Mouse (Mus musculus) left cerebral cortex, adult 2 months (tissue): ENCODE data around the gene Kat2b. TPM values are rescaled to one million over a fixed set of nuclear protein-coding genes. Genes with fewer than 3 reads are reported as not detected.
"Not testable (repeated sequence)": the region's sequence is repeated elsewhere in the genome, so short reads cannot be mapped to it uniquely, and the experiment has no call there.

ENCODE experiments used
- DNase-seq, 2 experiments: peaks; one replicate each; pipeline ENCODE4 v3.0.0; 2021 to 2022; ENCODE audit warnings: low spot score in 2 of 2, mixed read lengths in 1 of 2; ENCODE audit errors: extremely low spot score in 1 of 2
- H3K27ac ChIP-seq: fragments of 200-600 bp; 2 replicates; pipeline ENCODE4 v1.8.1; 2022
- H3K4me3 ChIP-seq: fragments of 200-600 bp; 2 replicates; pipeline ENCODE4 v1.8.1; 2022
- CTCF ChIP-seq: fragments of 200-600 bp; IDR thresholded peaks from 2 replicates; pipeline ENCODE4 v1.8.1; 2022; ENCODE audit warnings: antibody characterized with exemption, mild to moderate bottlenecking, moderate library complexity
- intact Hi-C: fragments of 180-260 bp; cut with DNase I; formaldehyde crosslinking; loops from one replicate; pipeline ENCODE4 v1.15.1; 2025
- total RNA-seq, 2 experiments: library from RNA; stranded (reverse); gene quantifications; 2 replicates each; pipeline ENCODE4 v1.2.3; 2021

The Kat2b gene
- total RNA-seq, 2 experiments from 2014 or later = 17.1 to 18.4 TPM

DNA sequence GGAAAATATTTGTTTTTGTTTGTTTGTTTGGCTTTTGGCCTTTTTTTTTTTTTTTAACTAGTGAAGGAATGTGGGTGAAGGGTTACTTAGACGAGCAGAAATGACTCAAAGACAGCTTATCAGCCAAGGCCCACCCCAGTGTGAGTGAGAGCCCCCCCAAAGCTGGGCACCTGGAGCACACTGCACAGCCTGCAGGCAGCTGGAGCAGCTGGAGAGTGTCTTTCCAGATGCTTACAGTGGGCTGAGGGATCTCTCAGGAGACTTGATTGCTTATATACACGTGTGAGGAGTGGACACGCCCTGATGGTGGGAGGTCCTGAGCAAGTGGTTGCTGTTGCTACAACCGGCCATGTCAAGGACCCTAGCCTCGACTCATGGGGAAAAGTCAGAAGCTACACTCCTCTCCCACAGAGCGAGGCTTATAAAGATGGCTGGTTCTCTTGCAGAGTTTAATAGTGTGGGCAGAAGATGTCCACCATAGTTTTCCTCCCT, 89.8 kb downstream of the Kat2b start:
- no peak overlapping the region for H3K27ac ChIP-seq
- DNase-seq = no peak
- no peak overlapping the region for H3K4me3 ChIP-seq
- intact Hi-C loops = loop anchor here (1.0 kb wide), 1 partner anchor 12 kb away; no protein-coding TSS in a partner anchor
- no peak for TF ChIP-seq CTCF

DNA sequence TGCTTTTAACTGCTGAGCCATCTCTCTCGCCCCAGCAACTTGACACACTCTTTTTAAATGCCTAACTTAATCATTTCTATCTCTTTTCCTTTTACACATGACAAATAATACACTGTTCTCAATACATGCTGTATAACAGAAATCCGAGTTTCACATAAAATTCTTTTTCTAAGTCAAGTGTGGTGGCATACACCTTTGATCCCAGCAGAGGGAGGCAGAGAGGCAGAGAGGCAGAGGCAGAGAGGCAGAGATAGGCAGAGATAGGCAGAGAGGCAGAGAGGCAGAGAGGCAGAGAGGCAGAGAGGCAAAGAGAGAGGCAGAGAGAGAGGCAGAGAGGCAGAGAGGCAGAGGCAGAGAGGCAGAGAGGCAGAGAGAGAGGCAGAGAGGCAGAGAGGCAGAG, 90.7 kb downstream of the Kat2b start:
- DNase-seq = peak in 1 of 2 experiments; percentile 14
- H3K27ac ChIP-seq, H3K4me3 ChIP-seq, intact Hi-C loops: not testable (repeated sequence)
- peak; percentile 41 for TF ChIP-seq CTCF

DNA sequence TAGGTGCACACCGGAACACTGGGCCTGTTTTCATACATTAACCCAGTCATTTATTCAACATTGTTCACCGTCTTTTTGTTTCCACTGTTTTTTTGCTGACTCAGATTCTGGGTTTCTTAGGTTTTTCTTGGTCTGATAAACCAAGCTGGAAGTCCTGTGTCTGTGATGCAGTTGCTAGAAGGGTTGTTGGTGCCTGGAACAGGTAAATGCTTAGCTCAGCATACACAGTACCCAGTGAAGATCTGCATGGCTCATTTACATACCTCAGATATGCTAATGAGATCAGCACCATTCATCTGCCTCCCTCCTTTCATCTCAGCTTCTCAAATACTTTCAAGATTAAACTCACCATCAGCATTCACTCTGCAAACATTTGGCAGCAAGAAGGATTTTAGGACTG, 92.0 kb downstream of the Kat2b start:
- Histone ChIP-seq H3K27ac (no peak overlapping the region), H3K4me3 (no peak overlapping the region)
- no peak for TF ChIP-seq CTCF
- no peak for DNase-seq
- intact Hi-C loops = no loop called here

- Histone ChIP-seq H3K4me3 (no peak overlapping the region), H3K27ac (no peak overlapping the region)
- intact Hi-C loops = no loop called here
- no peak for TF ChIP-seq CTCF
- no peak for DNase-seq
Observed at GRCm38 (mm10) chr17:53659230-53659629, 92.6 kb downstream of the Kat2b start.

DNA sequence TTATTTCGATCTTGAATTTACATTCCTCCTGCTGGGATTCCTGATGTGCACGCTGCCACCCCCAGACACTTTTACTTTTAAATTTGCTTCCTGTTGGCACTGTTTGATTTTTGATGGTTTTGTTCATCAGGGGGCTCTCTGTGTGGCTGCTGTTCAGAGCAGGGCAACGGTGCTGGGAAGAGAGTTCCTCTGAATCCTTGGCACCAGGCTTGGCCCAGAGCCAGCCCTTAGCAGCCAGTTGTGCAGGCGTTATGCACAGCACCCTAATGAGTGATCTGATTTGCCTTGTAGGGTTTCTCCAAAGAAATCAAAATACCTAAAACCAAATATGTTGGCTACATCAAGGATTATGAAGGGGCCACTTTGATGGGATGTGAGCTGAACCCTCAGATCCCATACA, 93.1 kb downstream of the Kat2b start:
- no peak overlapping the region for H3K27ac ChIP-seq
- intact Hi-C loops = no loop called here

DNA sequence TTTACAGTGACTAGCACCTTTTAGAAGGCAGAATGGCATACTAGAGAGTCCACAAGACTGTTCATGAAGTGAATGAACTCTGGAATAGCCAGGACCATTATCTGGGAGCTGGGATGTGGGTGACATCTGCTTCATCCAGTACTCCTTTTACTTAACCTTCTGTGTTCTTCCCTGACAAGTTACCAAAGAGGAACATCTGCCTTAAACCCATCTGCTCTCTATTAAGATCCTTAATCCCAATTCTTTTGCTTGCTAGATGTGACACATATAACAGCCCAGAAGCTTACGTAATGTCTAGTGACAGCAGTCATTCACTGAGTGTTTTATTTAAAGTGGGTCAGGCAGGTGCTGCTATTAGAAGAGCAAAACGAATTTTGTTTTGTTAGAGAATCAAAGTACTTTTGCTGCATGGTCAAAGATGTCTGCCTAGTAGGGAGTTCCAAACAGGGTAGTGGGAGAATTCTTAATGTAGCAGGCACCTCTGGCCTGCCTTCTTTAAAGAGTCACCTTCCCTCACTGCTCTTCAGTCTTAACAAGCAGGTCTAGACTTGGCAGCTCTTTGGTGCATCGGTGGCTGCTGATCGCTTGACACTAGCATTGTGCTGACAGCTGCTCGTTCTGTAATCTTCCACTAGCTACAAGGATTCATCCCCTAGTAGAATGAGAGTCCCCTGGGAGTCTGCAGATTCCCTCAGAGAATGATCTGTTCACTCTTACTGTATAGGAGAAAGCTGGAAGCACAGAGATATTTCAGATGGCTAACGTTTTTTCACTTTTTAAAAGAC, 94.6 kb downstream of the Kat2b start:
- intact Hi-C loops = no loop called here
- no peak for DNase-seq
- Histone ChIP-seq H3K4me3 (no peak overlapping the region), H3K27ac (no peak overlapping the region)
- no peak for TF ChIP-seq CTCF

More for the DNA sequence above, 93.1 kb downstream of the Kat2b start:
- no peak overlapping the region for H3K4me3 ChIP-seq
- no peak for TF ChIP-seq CTCF
- DNase-seq = peak; percentile 16 to 17

GRCm38 (mm10) chr17:53664267-53664666, 97.6 kb downstream of the Kat2b start:
- H3K27ac ChIP-seq = no peak overlapping the region
- intact Hi-C loops = no loop called here
- no peak overlapping the region for H3K4me3 ChIP-seq
- TF ChIP-seq CTCF = no peak
- DNase-seq = no peak

DNA sequence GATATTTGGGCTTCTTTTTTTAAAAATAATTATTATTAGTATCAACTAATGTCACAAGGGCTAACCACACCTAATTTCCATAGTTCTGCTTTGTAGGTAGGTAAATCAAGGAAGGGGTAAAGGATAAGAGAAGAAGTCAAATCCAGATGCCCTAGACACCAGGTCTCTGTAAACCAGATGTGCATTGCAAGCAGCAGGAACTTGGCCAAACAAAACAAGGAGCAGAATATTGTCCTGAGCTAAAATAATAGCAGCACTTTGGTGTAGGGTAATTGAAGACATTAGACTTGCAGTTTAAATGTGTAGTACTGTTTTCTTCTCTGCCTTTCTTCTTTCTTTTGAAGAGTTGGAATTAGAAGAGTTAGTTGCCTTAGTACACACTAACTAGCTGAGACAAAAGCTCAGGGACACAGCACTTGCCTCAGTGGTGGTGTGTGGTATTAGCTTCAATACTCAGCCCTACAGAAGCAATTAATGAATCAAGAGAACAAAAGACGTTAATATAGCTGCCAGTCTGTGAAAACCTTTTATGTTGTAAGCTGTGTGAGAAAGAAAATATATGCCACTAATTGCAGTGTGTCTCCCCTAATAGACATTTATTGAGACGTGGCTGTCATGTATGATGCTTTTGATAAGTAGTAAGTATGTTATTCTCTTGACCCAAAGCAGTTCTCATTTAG, 98.2 kb downstream of the Kat2b start:
- DNase-seq = no peak
- TF ChIP-seq CTCF = no peak
- intact Hi-C loops = no loop called here
- no peak overlapping the region for H3K27ac ChIP-seq
- H3K4me3 ChIP-seq = no peak overlapping the region

- no peak overlapping the region for H3K4me3 ChIP-seq
- no peak for DNase-seq
- H3K27ac ChIP-seq = no peak overlapping the region
- no peak for TF ChIP-seq CTCF
- intact Hi-C loops = no loop called here
Observed at GRCm38 (mm10) chr17:53670453-53670852, 103.8 kb downstream of the Kat2b start.

- no peak overlapping the region for H3K27ac ChIP-seq
- DNase-seq = peak; percentile 14 to 44
- TF ChIP-seq CTCF = peak; percentile 70
- H3K4me3 ChIP-seq = no peak overlapping the region
- intact Hi-C loops = loop anchor here (1.0 to 5.0 kb wide), 2 partner anchors 91 to 154 kb away; no protein-coding TSS in a partner anchor
Observed at GRCm38 (mm10) chr17:53678716-53679115, 112.1 kb downstream of the Kat2b start.

DNA sequence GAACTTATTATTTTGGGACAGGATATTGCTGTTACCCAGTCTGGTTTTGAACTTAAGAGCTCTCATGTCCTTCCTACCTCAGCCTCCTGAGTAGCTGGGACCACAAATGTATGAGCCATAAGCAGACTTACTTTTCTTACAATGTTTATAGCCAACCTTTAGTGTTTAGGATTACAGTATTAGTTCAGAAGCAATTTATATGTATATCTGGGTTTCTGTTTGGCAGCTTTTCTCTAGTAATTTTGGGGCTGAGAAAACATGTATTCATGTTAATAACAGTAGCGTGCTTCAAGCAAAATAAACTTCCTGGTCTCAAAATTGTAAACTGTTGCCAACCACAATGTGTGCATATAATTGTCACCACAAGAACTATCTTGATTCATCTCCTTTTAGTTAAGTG, 121.7 kb downstream of the Kat2b start:
- H3K27ac ChIP-seq = no peak overlapping the region
- DNase-seq = no peak
- no peak overlapping the region for H3K4me3 ChIP-seq
- TF ChIP-seq CTCF = no peak
- intact Hi-C loops = loop anchor here (2.0 kb wide), 1 partner anchor 120 kb away; no protein-coding TSS in a partner anchor
